ENCODE assay signal across 8 mouse cellular contexts in the genomic region with DNA sequence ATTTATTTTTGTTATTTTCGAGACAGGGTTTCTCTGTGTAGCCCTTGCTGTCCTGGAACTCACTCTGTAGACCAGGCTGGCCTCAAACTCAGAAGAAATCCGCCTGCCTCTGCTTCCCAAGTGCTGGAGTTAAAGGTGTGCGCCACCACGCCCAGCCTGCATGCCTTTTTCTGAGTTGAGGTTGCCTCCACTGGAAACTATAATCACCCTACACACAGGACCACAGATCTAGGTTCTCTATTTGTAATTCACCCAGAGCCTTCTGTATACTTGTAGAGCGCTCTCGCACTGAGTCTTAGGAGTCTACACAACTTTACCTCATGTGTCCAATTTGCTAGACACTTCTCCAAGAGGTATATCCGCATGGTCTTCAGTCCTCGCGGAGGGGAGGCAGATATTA. TPM values are rescaled to one million over a fixed set of nuclear protein-coding genes. Genes with fewer than 3 reads are reported as not detected.
DNase-seq lines count a peak whose midpoint lies in the region; ATAC-seq and TF ChIP-seq lines count a peak whose summit lies in the region.

No protein-coding gene starts in this region.

- ATAC-seq in kidney, embryonic 15.5 days (replicated peaks; ENCODE audit: low FRiP score) = no peak
- ATAC-seq in embryonic facial prominence, embryonic 12.5 days (ENCODE audit: insufficient number of reproducible peaks, insufficient read depth, low FRiP score, low TSS enrichment) = no peak
- no peak for ATAC-seq in intestine, postnatal 0 days
- 0 out of 2 replicates have a peak, but pooled peaks have one; percentile 6 for ATAC-seq in midbrain, postnatal 0 days (ENCODE audit: low FRiP score)

- no peaks in the 10 kb centered on the region for H3K27me3 ChIP-seq in kidney, embryonic 15.5 days
- no peaks in the 10 kb centered on the region for H3K27me3 ChIP-seq in embryonic facial prominence, embryonic 12.5 days
- no peaks in the 10 kb centered on the region for H3K27me3 ChIP-seq in intestine, postnatal 0 days (replicated peaks; ENCODE audit: control insufficient read depth, insufficient read depth, low read length)
- no peaks in the 10 kb centered on the region for H3K27me3 ChIP-seq in midbrain, postnatal 0 days (ENCODE audit: insufficient read depth, low read length)

- H3K36me3 ChIP-seq in kidney, embryonic 15.5 days = peaks cover 42% of the 10 kb centered on the region
- H3K36me3 ChIP-seq in embryonic facial prominence, embryonic 12.5 days = peaks cover 35% of the 10 kb centered on the region
- H3K36me3 ChIP-seq in intestine, postnatal 0 days (ENCODE audit: control insufficient read depth, insufficient read depth) = peaks cover 28% of the 10 kb centered on the region
- peaks cover 26% of the 10 kb centered on the region for H3K36me3 ChIP-seq in midbrain, postnatal 0 days (ENCODE audit: insufficient read depth, low read length)

- peak overlapping the region; percentile 84 for H3K9ac ChIP-seq in kidney, embryonic 15.5 days
- H3K9ac ChIP-seq in embryonic facial prominence, embryonic 12.5 days = peak overlapping the region; percentile 82
- H3K9ac ChIP-seq in intestine, postnatal 0 days (ENCODE audit: low read depth, low read length) = peak overlapping the region; percentile 70
- H3K9ac ChIP-seq in midbrain, postnatal 0 days (replicated peaks; ENCODE audit: low read length, poor library complexity, severe bottlenecking) = peak overlapping the region; percentile 81

- WGBS in kidney, embryonic 15.5 days = 27% methylated on average over 9 of the region's 9 CpGs
- 36% methylated on average over 9 of the region's 9 CpGs for WGBS in embryonic facial prominence, embryonic 12.5 days
- 19% methylated on average over 9 of the region's 9 CpGs for WGBS in intestine, postnatal 0 days
- WGBS in midbrain, postnatal 0 days = 32% methylated on average over 9 of the region's 9 CpGs

- peak overlapping the region; percentile 77 for H3K4me2 ChIP-seq in kidney, embryonic 15.5 days
- peak overlapping the region; percentile 79 for H3K4me2 ChIP-seq in embryonic facial prominence, embryonic 12.5 days (replicated peaks)
- peak overlapping the region; percentile 83 for H3K4me2 ChIP-seq in intestine, postnatal 0 days (replicated peaks; ENCODE audit: low read depth)
- peak overlapping the region; percentile 61 for H3K4me2 ChIP-seq in midbrain, postnatal 0 days (ENCODE audit: low read depth, low read length, poor library complexity, severe bottlenecking)

- H3K4me1 ChIP-seq in kidney, embryonic 15.5 days = peaks cover 14% of the 10 kb centered on the region
- H3K4me1 ChIP-seq in embryonic facial prominence, embryonic 12.5 days = peaks cover 15% of the 10 kb centered on the region
- H3K4me1 ChIP-seq in intestine, postnatal 0 days (replicated peaks; ENCODE audit: control insufficient read depth, insufficient read depth, low read length) = no peaks in the 10 kb centered on the region
- H3K4me1 ChIP-seq in midbrain, postnatal 0 days (ENCODE audit: insufficient read depth, low read length) = 0 out of 2 replicates have a peak, but pooled peaks cover 5% of the 10 kb centered on the region

- TF ChIP-seq CTCF in intestine, postnatal 0 days (IDR thresholded peaks at IDR 0.05; ENCODE audit: low read depth) = no peak
- no peak for TF ChIP-seq CTCF in midbrain, postnatal 0 days (IDR thresholded peaks at IDR 0.05)

- peak overlapping the region; percentile 88 for H3K4me3 ChIP-seq in kidney, embryonic 15.5 days (replicated peaks)
- peak overlapping the region; percentile 92 for H3K4me3 ChIP-seq in embryonic facial prominence, embryonic 12.5 days
- H3K4me3 ChIP-seq in intestine, postnatal 0 days (ENCODE audit: low read depth, low read length) = peak overlapping the region; percentile 63
- H3K4me3 ChIP-seq in midbrain, postnatal 0 days (ENCODE audit: low read depth, low read length) = peak overlapping the region; percentile 87

- DNase-seq in kidney, adult 18-20 months = no peak
- DNase-seq in midbrain, postnatal 0 days (ENCODE audit: low spot score) = no peak
- no peak for DNase-seq in urinary bladder, postnatal 36 days (ENCODE audit: low spot score in 2 of 2)
- no peak for DNase-seq in B cell, adult 2 months
- DNase-seq in left cerebral cortex, adult 18-20 months (ENCODE audit: low spot score in 2 of 2) = no peak

- peak overlapping the region; percentile 76 for H3K27ac ChIP-seq in kidney, embryonic 15.5 days
- H3K27ac ChIP-seq in embryonic facial prominence, embryonic 12.5 days = no peak overlapping the region
- H3K27ac ChIP-seq in intestine, postnatal 0 days (ENCODE audit: low read depth, low read length) = peak overlapping the region; percentile 51; the same call in 1 of the 2 replicates
- H3K27ac ChIP-seq in midbrain, postnatal 0 days (ENCODE audit: low read depth, low read length) = peak overlapping the region; percentile 78; the same call in 1 of the 2 replicates

- no peaks in the 10 kb centered on the region for H3K9me3 ChIP-seq in kidney, embryonic 15.5 days (replicated peaks)
- H3K9me3 ChIP-seq in embryonic facial prominence, embryonic 12.5 days = no peaks in the 10 kb centered on the region
- H3K9me3 ChIP-seq in intestine, postnatal 0 days (ENCODE audit: control insufficient read depth) = no peaks in the 10 kb centered on the region
- no peaks in the 10 kb centered on the region for H3K9me3 ChIP-seq in midbrain, postnatal 0 days (ENCODE audit: low read length)

RNA-seq across cellular contexts. Expression of a gene that starts 0.7 kb away (rescaled TPM):
- polyA plus RNA-seq in kidney, embryonic 15.5 days (2015; fragmentation: Nextera tagmentation; extraction: Ambion mirVana) = 86.1 and 89.0 TPM in 2 replicates
- 96.9 and 98.8 TPM in 2 replicates for polyA plus RNA-seq in embryonic facial prominence, embryonic 12.5 days (2016; fragmentation: Nextera tagmentation; extraction: Ambion mirVana)
- polyA plus RNA-seq in intestine, postnatal 0 days (2015; fragmentation: Nextera tagmentation; extraction: Ambion mirVana) = 22.3 and 24.6 TPM in 2 replicates
- 19.5 and 22.0 TPM in 2 replicates for total RNA-seq in midbrain, postnatal 0 days (2014; rRNA removed)
- 47.3 and 52.7 TPM in 2 replicates for polyA plus RNA-seq in midbrain, postnatal 0 days (2015; fragmentation: Nextera tagmentation; extraction: Ambion mirVana)
- 10 to 100 TPM; 36.3 to 40.2 TPM for total RNA-seq in left cerebral cortex, adult 18-20 months (2021)

RNA-seq across cellular contexts. Expression of a gene that starts 12.0 kb away (rescaled TPM):
- polyA plus RNA-seq in kidney, embryonic 15.5 days (2015; fragmentation: Nextera tagmentation; extraction: Ambion mirVana) = 42.0 and 50.4 TPM in 2 replicates
- 160 and 181 TPM in 2 replicates for polyA plus RNA-seq in embryonic facial prominence, embryonic 12.5 days (2016; fragmentation: Nextera tagmentation; extraction: Ambion mirVana)
- 34.9 and 37.4 TPM in 2 replicates for polyA plus RNA-seq in intestine, postnatal 0 days (2015; fragmentation: Nextera tagmentation; extraction: Ambion mirVana)
- total RNA-seq in midbrain, postnatal 0 days (2014; rRNA removed) = 41.7 and 44.2 TPM in 2 replicates
- polyA plus RNA-seq in midbrain, postnatal 0 days (2015; fragmentation: Nextera tagmentation; extraction: Ambion mirVana) = 34.7 and 36.2 TPM in 2 replicates
- total RNA-seq in left cerebral cortex, adult 18-20 months (2021) = 10 to 100 TPM; 37.2 to 43.0 TPM

RNA-seq across cellular contexts. Expression of a gene that starts 21.2 kb away (rescaled TPM):
- 10.7 and 11.5 TPM in 2 replicates for polyA plus RNA-seq in kidney, embryonic 15.5 days (2015; fragmentation: Nextera tagmentation; extraction: Ambion mirVana)
- 13.9 and 14.8 TPM in 2 replicates for polyA plus RNA-seq in embryonic facial prominence, embryonic 12.5 days (2016; fragmentation: Nextera tagmentation; extraction: Ambion mirVana)
- 30.6 and 34.1 TPM in 2 replicates for polyA plus RNA-seq in intestine, postnatal 0 days (2015; fragmentation: Nextera tagmentation; extraction: Ambion mirVana)
- 10.5 and 12.5 TPM in 2 replicates for total RNA-seq in midbrain, postnatal 0 days (2014; rRNA removed)
- polyA plus RNA-seq in midbrain, postnatal 0 days (2015; fragmentation: Nextera tagmentation; extraction: Ambion mirVana) = 12.8 and 15.7 TPM in 2 replicates
- 1 to 10 TPM; 5.3 to 5.6 TPM for total RNA-seq in left cerebral cortex, adult 18-20 months (2021)
